ENCODE assay signal across 13 mouse cellular contexts in genomic region chr9:117717346-117717745, GRCm38 (mm10).
DNase-seq lines count a peak whose midpoint lies in the region.
"Had no signal": no experiment of that assay in that cellular context is flagged by ENCODE, and none has a peak within 500 bp of the region (broad histone marks: within the 10 kb centered on the region; RNA-seq: fewer than 3 reads in every experiment).

No protein-coding gene starts in this region.

- DNase-seq in 3T3-L1 (ENCODE audit: low read depth, low spot score): peak; percentile 69
- peak; percentile 16 for DNase-seq in NIH3T3 (ENCODE audit: low read depth)
- peak; percentile 34 for DNase-seq in adrenal gland, postnatal 10 days
- DNase-seq in brain, adult 2 months (ENCODE audit: low read depth, low spot score): peak; percentile 11
- DNase-seq in testis, postnatal 14 days (ENCODE audit: low spot score): no peak
- no peak for DNase-seq in ovary, postnatal 14 days (ENCODE audit: low spot score)
- no peak for DNase-seq in layer of hippocampus, postnatal 10 days (ENCODE audit: low spot score in 2 of 2)
- DNase-seq: cerebellum, adult 11 months; cerebellum, adult 8-10 months; cerebellum, postnatal 14 days; embryo, embryonic 11 days; gastrocnemius, postnatal 14 days; kidney, adult 18-20 months had no signal

Comparison
In these comparisons a context has a peak if more than half of its experiments do, and no peak if none do; other contexts are left out.
1. DNase-seq: peak in 3T3-L1 (single experiment), NIH3T3 (single experiment), adrenal gland, postnatal 10 days (single experiment) and brain, adult 2 months (single experiment); none in testis, postnatal 14 days (single experiment), ovary, postnatal 14 days (single experiment) and layer of hippocampus, postnatal 10 days (0 of 2).